Mouse (Mus musculus) right cerebral cortex, adult 18-20 months (tissue): ENCODE data around the gene Ttc17.

ENCODE experiments used
- DNase-seq: peaks from one replicate; pipeline ENCODE4 v3.0.0; 2022; ENCODE audit warnings: mixed read lengths

Gene Ttc17

GRCm38 (mm10) chr2:94371093-94371492, 35.4 kb downstream of the Ttc17 start:
- peak; percentile 41 for DNase-seq

DNA sequence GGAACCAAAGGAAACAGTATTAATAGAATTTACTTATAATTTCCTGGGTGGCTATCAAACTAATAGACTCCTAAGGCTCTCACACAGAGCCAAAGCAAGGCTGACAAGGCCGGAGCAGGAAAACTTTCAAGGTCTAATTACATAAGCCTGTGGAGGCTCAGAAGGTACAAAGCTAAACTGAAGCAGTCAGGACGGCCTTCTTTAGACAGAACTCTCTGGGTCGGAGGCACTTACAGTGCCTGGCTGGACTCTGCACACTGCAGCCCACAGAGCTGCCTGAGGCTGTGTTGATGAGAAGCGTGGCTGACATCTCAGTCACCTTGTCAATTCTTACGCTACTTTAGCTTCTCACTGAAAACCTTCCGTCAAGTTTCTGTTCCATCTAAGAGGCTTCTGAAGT, 42.7 kb downstream of the Ttc17 start:
- DNase-seq: no peak

DNA sequence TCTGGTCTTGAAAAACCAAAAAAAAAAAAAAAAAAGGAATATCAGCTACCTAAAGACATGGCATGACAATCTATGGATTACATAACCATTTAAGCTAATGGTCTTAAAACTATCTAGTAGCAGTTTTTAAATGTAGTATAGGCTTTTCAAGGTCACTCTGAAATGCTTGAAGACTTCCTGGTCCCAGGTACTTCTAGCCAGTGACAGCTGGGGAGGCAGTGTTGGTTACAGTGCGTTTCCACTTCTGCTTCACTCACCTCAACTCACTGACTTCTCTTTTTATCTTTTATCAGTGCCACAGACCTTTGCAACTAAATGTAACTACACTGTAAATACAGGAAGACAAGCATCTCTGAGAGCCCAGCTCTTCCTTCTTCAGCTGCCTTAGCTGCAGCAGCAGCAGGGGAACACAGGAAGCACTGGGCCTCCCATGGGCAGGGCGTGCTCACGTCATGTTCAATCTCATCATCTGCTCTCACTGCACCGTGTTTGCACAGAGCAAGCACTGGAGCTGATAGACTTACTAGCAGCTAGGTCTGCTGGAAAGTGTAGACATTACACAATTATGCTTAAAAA, 46.0 kb downstream of the Ttc17 start:
- DNase-seq: no peak

DNA sequence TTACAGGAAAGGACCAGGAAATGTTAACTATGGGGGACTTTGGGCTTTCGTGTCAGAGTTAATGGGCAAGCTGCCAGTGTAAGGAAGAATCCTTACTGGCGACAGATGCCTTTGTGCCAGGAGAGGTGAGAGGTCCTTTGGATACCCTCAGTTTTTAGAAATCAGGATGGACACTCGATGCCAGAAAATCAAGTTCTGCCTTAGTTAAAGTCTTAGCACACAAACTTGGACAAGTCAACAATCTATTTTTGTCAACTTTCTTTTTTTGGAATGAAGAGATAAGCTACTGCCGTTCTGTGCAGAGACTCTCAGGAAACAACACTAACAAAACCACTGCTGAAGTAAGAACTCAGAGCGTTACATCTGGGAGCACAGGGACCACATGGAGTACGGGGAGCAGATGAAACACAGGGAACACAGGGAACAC, 58.3 kb downstream of the Ttc17 start:
- no peak for DNase-seq

GRCm38 (mm10) chr2:94346746-94347145, 59.7 kb downstream of the Ttc17 start:
- DNase-seq: no peak

GRCm38 (mm10) chr2:94344624-94345023, 61.9 kb downstream of the Ttc17 start:
- DNase-seq: no peak

- no peak for DNase-seq
Observed at GRCm38 (mm10) chr2:94343290-94344285, 62.9 kb downstream of the Ttc17 start.

DNA sequence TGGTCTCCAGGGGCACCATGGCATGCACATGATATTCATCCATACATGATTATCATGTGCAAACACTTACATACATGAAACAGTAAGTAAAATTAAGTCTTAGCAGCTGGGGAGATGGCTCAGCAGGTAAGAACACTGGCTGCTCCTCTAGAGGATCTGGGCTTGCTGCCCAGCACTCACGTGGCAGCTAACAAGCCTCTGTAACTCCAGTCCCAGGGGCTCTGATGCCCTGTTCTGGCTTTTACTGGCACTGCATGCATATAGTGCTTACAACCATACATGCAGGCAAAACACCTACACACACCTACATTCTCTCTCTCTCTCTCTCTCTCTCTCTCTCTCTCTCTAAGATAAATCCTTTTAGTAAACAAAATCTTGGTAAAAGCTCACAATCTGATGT, 65.7 kb downstream of the Ttc17 start:
- no peak for DNase-seq

DNA sequence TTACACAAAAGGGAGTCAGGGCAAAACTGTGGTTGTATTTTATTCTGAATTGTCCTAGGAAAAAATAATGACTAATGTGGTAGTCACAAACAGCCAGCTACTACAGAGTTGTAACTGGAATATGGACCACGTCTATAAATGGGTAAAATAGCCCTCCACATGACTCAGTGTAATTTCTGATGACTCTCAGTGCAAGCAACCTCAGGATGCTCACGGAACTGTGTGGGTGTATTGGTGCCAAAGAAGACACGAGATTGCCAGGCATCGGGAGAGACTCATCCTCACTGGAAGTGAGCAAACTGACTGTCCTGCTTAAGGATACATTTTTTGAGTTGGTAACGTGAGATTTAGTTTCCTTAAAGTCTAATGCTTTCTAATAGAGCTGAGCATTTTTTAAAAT, 67.0 kb downstream of the Ttc17 start:
- DNase-seq: no peak

- DNase-seq: peak; percentile 79
Observed at GRCm38 (mm10) chr2:94336336-94336735, 70.2 kb downstream of the Ttc17 start.

- DNase-seq: no peak
Observed at GRCm38 (mm10) chr2:94334742-94335046, 71.8 kb downstream of the Ttc17 start.

GRCm38 (mm10) chr2:94333841-94334741, 72.4 kb downstream of the Ttc17 start:
- no peak for DNase-seq

DNA sequence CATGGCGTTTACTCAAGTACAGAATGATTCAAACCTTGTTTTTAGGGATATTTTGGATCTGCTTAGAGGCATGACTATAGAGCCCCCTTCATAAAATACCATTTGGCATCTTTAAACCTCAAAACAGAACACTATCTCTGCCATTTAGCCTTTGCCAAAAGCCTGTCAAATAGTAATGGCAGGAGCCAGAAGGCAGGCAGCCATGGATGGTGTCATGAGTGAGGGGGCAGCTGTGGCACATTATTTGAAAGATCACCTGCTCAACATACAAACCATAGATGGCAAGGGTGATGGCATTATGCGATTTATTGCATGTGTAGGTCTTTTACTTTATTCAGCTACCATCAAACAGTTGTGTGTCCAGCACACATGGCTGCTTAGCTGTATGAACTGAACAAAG, 73.4 kb downstream of the Ttc17 start:
- no peak for DNase-seq

- DNase-seq: no peak
Observed at GRCm38 (mm10) chr2:94329336-94329735, 77.2 kb downstream of the Ttc17 start.

DNA sequence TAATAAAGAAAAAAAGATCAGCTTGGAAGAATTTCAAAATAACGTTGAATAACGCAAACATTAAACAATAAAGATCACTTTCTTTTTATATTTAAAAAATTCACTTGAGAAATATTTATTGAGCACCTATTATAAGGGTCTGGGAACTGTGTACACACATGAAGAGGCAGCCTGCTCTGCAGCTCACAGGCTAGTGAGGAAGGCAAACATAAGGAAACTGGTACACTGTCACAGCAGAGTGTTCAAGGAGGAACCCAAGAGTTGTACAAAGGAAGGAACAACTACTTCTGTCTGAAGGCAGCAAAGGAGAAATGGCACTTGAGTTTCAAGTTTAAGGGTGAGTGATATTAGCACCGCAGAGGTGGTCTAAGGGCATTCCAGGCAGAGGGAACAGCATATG, 78.7 kb downstream of the Ttc17 start:
- DNase-seq: no peak

DNA sequence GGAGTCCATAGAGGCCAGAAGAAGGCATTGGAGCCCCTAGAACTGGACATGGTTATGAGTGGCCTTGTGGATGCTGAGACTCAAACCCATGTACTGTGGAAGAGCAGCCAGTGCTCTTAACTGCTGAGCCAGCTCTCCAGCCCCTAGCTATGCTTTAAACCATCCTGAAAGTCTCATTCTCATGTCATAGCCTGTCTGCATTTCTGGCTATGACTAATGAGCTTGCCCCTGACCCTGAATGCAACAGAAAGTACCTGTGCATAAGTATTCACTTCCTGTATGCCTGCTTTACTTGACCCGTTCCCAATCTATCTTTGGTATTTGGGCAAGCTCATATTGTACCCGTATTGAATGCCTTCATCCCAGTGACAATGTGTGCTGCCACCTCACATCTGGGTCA, 86.7 kb downstream of the Ttc17 start:
- DNase-seq: no peak

- DNase-seq: no peak
Observed at GRCm38 (mm10) chr2:94316526-94316925, 90.0 kb downstream of the Ttc17 start.

DNA sequence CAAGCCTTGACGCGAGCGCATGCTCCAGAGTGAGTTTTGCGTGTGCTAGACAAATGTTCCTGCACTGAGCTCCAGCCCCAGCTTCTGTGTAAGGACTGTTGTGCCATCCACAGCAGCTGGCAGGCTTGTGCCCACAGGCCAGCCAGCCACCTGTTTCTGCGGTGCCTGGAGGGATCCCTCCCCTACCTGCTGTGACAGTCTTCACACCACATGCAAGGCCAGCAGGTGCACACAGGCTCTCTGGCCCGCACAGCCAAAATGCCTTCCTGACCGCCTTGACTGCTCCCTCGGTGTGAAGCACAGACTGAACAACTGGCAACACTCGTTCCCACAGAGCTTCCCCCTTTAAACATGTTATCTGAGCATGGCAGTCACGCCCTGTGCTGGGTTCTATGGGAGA, 102.5 kb downstream of the Ttc17 start:
- DNase-seq: no peak

- no peak for DNase-seq
Observed at GRCm38 (mm10) chr2:94302393-94302792, 104.1 kb downstream of the Ttc17 start.

- no peak for DNase-seq
Observed at GRCm38 (mm10) chr2:94301749-94302148, 104.7 kb downstream of the Ttc17 start.

- no peak for DNase-seq
Observed at GRCm38 (mm10) chr2:94297467-94297866, 109.0 kb downstream of the Ttc17 start.

DNA sequence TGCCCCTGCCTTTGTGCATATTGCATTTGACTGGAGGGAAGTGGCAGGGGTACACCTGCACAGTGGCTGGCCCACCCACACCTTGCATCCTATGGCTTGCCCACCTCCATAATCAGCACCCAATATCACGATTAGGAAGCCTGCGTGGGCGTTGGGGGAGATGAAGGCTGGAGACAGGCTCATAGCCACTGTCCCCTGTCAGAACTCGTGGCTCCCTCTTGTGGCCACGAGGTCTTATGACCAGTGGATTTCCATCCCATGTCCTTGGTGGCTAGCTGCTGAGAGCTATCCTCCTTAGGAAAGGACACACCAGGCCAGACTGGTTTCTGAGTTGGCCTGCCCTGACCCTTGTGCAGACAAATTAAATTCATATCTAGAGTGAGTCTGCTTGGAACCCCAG, 116.0 kb downstream of the Ttc17 start:
- peak; percentile 74 for DNase-seq

DNA sequence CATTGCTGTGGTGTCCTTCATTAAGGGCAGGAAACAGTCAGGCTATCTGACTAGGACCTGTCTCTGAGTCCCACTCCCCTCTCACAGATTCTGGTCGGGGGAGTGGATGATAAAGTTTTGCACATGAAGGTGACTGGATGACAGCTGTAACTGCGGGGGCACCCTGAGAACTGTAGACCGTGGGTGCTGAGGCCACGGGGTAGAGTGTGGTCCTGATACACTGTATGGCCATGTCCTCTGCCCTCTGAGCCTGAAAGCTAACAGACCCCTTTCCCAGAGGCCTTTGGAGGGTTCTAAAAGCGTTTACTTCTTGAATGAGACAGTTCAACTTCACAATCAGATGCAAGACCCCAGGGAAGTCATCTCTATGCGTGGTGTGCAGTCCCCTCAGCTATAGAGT, 116.8 kb downstream of the Ttc17 start:
- DNase-seq: no peak
